Mouse (Mus musculus) bone marrow, adult 2 months (tissue): ENCODE data around the gene Taf6.
A peak's percentile ranks its signal among the peaks of the same experiment; 100 is the strongest.

Source experiments
- CTCF ChIP-seq: fragments of 200-500 bp; IDR thresholded peaks from 2 replicates; pipeline ENCODE4 v1.5.1; 2011; ENCODE audit warnings: low read length, control low read depth; ENCODE audit not compliant: control insufficient read depth, insufficient read depth
- POLR2A ChIP-seq: fragments of 200-500 bp; IDR thresholded peaks from 2 replicates; pipeline ENCODE4 v1.6.1; 2011; ENCODE audit warnings: low read depth, mild to moderate bottlenecking, control low read depth, low read length, borderline replicate concordance; ENCODE audit not compliant: control insufficient read depth

GRCm38 (mm10) chr5:138137935-138138549 is 49.2 kb downstream of the Taf6 start:
- peak; percentile 34 for TF ChIP-seq CTCF
- TF ChIP-seq POLR2A = no peak
